Mouse (Mus musculus): ENCODE data around the gene Mdfic. TPM values are rescaled to one million over a fixed set of nuclear protein-coding genes. Genes with fewer than 3 reads are reported as not detected.

Mdfic gene
- polyA plus RNA-seq, 3 experiments from 2014 or later = 19.5 to 28.0 (median 21.3) TPM

GRCm38 (mm10) chr6:15793602-15794345 lies 73.3 kb downstream of the Mdfic start:
- peak; percentile 29 for ATAC-seq

GRCm38 (mm10) chr6:15794801-15795200 lies 74.3 kb downstream of the Mdfic start:
- ATAC-seq = no peak

GRCm38 (mm10) chr6:15807382-15807781 lies 86.9 kb downstream of the Mdfic start:
- ATAC-seq = no peak

GRCm38 (mm10) chr6:15825236-15825635 lies 104.8 kb downstream of the Mdfic start:
- ATAC-seq = no peak

GRCm38 (mm10) chr6:15829812-15830211 lies 109.4 kb downstream of the Mdfic start:
- no peak for ATAC-seq

- ATAC-seq = no peak
Measured at GRCm38 (mm10) chr6:15830651-15831050, 110.2 kb downstream of the Mdfic start.

- no peak for ATAC-seq
Measured at GRCm38 (mm10) chr6:15837695-15838094, 117.2 kb downstream of the Mdfic start.

GRCm38 (mm10) chr6:15839831-15840230 lies 119.4 kb downstream of the Mdfic start:
- ATAC-seq = no peak

- no peak for ATAC-seq
Measured at GRCm38 (mm10) chr6:15840429-15840828, 120.0 kb downstream of the Mdfic start.

- ATAC-seq = no peak
Measured at GRCm38 (mm10) chr6:15841476-15842209, 121.2 kb downstream of the Mdfic start.

- ATAC-seq = no peak
Measured at GRCm38 (mm10) chr6:15843295-15843694, 122.8 kb downstream of the Mdfic start.

- peak; percentile 30 for ATAC-seq
Measured at GRCm38 (mm10) chr6:15845711-15846342, 125.4 kb downstream of the Mdfic start.
